Mouse (Mus musculus): ENCODE results near the gene Fos. TPM values are rescaled to one million over a fixed set of nuclear protein-coding genes. Genes with fewer than 3 reads are reported as not detected.

The Fos gene
- polyA plus RNA-seq, 1 experiment from 2014 or later = 1.6 TPM

DNA sequence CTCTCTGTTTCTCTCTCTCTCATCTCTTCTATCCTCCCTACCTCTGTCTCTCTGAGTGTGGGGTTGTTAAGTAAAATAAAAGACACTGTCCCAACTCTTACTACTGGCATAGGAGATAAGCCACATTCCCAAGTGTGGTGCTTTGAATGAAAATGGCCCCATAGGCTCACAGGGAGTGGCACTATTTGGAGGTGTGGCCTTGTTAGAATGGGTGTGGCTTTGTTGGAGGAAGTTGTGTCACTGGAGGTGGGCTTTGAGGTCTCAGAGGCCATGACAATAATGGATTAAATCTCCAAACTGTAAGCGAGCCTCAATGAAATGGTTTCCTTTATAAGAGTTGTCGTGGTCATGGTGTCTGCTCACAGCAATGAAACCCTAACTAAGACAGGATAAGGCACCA, 36.3 kb downstream of the Fos start:
- Histone ChIP-seq H3K4me2 (ENCODE audit: low read depth, low read length) (no peak overlapping the region), H3K27ac (ENCODE audit: low read length) (no peak overlapping the region), H3K36me3 (ENCODE audit: control insufficient read depth, insufficient read depth) (no peaks in the 10 kb centered on the region), H3K9me3 (replicated peaks; ENCODE audit: control insufficient read depth, low read length) (no peaks in the 10 kb centered on the region), H3K4me3 (ENCODE audit: low read depth, low read length) (no peak overlapping the region), H3K4me1 (ENCODE audit: control insufficient read depth, low read depth, low read length) (no peaks in the 10 kb centered on the region), H3K9ac (ENCODE audit: low read depth, low read length) (no peak overlapping the region), H3K27me3 (ENCODE audit: control insufficient read depth, insufficient read depth, low read depth, low read length) (no peaks in the 10 kb centered on the region)
- WGBS (ENCODE audit: insufficient replicate concordance) = 61% methylated on average over 2 of the region's 2 CpGs
- no peak for ATAC-seq (ENCODE audit: low read depth)

DNA sequence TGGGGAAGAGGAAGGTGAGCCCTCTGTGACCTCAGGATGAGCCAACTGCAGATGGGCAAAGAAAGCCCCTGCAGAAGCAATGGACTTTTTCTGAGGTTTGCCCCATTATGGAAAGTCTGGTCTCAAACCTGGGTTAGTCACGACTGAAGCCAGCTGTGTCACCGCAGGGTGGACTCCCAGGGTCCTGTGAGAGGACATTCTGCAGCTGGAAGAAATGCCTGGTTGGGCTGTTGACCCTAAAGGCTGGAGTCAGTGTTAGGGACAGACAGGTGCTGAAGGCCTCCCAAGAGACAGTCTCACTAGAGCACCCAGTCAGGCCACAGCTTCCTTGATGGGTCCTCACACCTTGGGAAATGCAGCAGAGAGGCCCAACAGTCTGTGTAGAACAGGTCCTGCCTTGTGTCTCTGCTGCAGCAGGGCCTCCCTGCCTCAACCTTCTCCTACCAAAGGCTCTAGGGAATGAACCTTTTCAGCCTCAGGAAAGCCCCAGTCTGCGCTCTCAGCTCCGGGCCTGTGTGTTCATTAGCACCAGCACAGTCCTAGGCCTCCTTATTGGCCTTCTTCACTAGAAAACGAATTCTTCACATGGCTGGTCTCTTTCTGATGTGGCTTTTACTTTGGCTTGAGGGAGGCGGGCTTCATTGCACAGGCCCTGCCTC, 40.2 kb downstream of the Fos start:
- Histone ChIP-seq H3K9ac (ENCODE audit: low read depth, low read length) (no peak overlapping the region), H3K27ac (ENCODE audit: low read length) (no peak overlapping the region), H3K4me2 (ENCODE audit: low read depth, low read length) (no peak overlapping the region), H3K36me3 (ENCODE audit: control insufficient read depth, insufficient read depth) (no peaks in the 10 kb centered on the region), H3K4me1 (ENCODE audit: control insufficient read depth, low read depth, low read length) (no peaks in the 10 kb centered on the region), H3K9me3 (replicated peaks; ENCODE audit: control insufficient read depth, low read length) (no peaks in the 10 kb centered on the region), H3K4me3 (ENCODE audit: low read depth, low read length) (no peak overlapping the region), H3K27me3 (ENCODE audit: control insufficient read depth, insufficient read depth, low read depth, low read length) (no peaks in the 10 kb centered on the region)
- 64% methylated on average over 6 of the region's 6 CpGs for WGBS (ENCODE audit: insufficient replicate concordance)
- no peak for ATAC-seq (ENCODE audit: low read depth)

DNA sequence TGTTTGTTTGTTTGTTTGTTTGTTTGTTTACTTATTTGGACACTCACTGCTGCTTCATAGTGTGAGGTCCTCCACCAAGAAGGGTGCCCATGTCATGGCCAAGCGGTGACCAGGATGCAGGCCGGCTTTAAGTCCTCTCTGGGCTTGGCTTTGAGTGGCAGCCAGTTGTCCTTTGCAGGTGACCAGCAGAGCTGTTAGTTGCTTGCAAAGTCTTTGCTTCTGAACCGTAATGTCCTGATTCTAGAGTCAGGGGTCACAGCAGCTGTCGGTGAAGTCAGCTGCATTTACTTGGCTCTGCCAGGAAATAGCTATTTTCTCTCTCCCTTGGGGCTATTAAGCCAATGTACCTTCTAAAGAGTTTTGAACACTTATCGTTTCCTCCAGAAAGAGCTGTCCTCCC, 41.3 kb downstream of the Fos start:
- Histone ChIP-seq H3K27me3 (ENCODE audit: control insufficient read depth, insufficient read depth, low read depth, low read length) (no peaks in the 10 kb centered on the region), H3K9ac (ENCODE audit: low read depth, low read length) (no peak overlapping the region), H3K4me1 (ENCODE audit: control insufficient read depth, low read depth, low read length) (no peaks in the 10 kb centered on the region), H3K4me2 (ENCODE audit: low read depth, low read length) (no peak overlapping the region), H3K9me3 (replicated peaks; ENCODE audit: control insufficient read depth, low read length) (no peaks in the 10 kb centered on the region), H3K27ac (ENCODE audit: low read length) (no peak overlapping the region), H3K4me3 (ENCODE audit: low read depth, low read length) (no peak overlapping the region), H3K36me3 (ENCODE audit: control insufficient read depth, insufficient read depth) (no peaks in the 10 kb centered on the region)
- ATAC-seq (ENCODE audit: low read depth) = no peak
- 70% methylated on average over 5 of the region's 5 CpGs for WGBS (ENCODE audit: insufficient replicate concordance)

DNA sequence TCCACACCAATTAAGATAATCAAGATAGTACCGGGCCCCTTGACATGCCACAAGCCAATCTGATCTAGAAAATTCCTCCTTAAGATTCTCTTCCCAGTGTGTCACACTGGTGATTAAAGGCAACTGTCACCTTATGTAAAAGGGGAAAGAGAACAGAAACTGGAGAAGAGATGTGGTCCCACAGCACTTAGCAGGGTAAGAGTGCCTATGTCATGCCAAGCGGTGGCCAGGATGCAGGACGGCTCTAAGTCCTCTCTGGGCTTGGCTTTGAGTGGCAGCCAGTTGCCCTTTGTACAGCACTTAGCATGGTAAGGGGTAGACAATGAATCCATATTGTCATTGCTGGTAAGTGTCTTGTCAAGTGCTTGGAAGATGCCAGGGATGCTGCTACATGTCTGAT, 42.2 kb downstream of the Fos start:
- no peak overlapping the region for H3K4me3 ChIP-seq (ENCODE audit: low read depth, low read length)
- H3K36me3 ChIP-seq (ENCODE audit: control insufficient read depth, insufficient read depth) = no peaks in the 10 kb centered on the region
- 66% methylated on average over 3 of the region's 3 CpGs for WGBS (ENCODE audit: insufficient replicate concordance)
- no peaks in the 10 kb centered on the region for H3K27me3 ChIP-seq (ENCODE audit: control insufficient read depth, insufficient read depth, low read depth, low read length)
- no peak overlapping the region for H3K9ac ChIP-seq (ENCODE audit: low read depth, low read length)
- no peak overlapping the region for H3K4me2 ChIP-seq (ENCODE audit: low read depth, low read length)
- H3K4me1 ChIP-seq (ENCODE audit: control insufficient read depth, low read depth, low read length) = no peaks in the 10 kb centered on the region
- H3K9me3 ChIP-seq (replicated peaks; ENCODE audit: control insufficient read depth, low read length) = no peaks in the 10 kb centered on the region
- no peak overlapping the region for H3K27ac ChIP-seq (ENCODE audit: low read length)
- ATAC-seq (ENCODE audit: low read depth) = no peak

DNA sequence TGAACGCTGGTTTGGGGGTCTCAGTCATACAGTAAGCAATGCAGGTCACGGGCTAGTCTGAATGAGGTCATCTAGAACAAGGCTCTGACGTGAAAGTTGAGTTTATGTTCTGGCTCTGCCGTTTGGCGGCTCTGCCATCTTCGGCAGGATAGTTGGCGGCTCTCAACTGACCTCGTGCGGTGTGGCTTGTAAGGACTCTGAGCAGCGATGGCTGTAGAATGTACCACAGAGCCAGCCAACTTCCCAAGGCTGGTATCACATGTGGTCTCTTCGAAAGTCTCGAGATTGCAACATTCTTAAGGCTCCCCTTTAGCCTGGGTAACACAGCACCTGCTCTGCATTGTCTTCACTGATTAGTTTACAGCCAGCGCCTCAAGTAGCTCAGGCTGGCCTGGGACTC, 43.6 kb downstream of the Fos start:
- Histone ChIP-seq H3K9ac (ENCODE audit: low read depth, low read length) (no peak overlapping the region), H3K4me3 (ENCODE audit: low read depth, low read length) (no peak overlapping the region), H3K4me1 (ENCODE audit: control insufficient read depth, low read depth, low read length) (no peaks in the 10 kb centered on the region), H3K36me3 (ENCODE audit: control insufficient read depth, insufficient read depth) (no peaks in the 10 kb centered on the region), H3K27ac (ENCODE audit: low read length) (no peak overlapping the region), H3K27me3 (ENCODE audit: control insufficient read depth, insufficient read depth, low read depth, low read length) (no peaks in the 10 kb centered on the region), H3K9me3 (replicated peaks; ENCODE audit: control insufficient read depth, low read length) (no peaks in the 10 kb centered on the region), H3K4me2 (ENCODE audit: low read depth, low read length) (no peak overlapping the region)
- ATAC-seq (ENCODE audit: low read depth) = no peak
- WGBS (ENCODE audit: insufficient replicate concordance) = 72% methylated on average over 13 of the region's 13 CpGs

DNA sequence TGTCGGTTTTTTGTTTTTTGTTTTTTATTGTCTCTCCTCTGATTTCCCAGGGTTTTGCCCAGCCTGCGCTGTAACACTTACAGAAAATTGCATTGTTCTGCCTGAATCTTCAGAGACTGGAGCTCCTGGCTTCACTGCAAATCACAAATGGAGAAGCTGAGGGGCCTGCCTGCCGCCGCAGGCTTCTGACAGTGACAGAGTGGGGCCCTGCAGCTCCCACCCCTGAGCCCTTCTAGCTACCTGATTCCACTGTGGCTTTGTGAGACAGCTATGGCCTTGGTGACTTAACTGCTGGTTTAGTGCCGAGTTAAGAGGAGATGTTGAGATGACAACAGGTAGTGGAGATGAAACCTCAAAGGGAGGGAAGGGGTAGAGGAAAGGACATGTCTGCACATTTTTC, 44.3 kb downstream of the Fos start:
- H3K4me1 ChIP-seq (ENCODE audit: control insufficient read depth, low read depth, low read length) = no peaks in the 10 kb centered on the region
- no peak overlapping the region for H3K4me3 ChIP-seq (ENCODE audit: low read depth, low read length)
- H3K9ac ChIP-seq (ENCODE audit: low read depth, low read length) = no peak overlapping the region
- no peak overlapping the region for H3K27ac ChIP-seq (ENCODE audit: low read length)
- ATAC-seq (ENCODE audit: low read depth) = no peak
- 40% methylated on average over 5 of the region's 5 CpGs for WGBS (ENCODE audit: insufficient replicate concordance)
- no peak overlapping the region for H3K4me2 ChIP-seq (ENCODE audit: low read depth, low read length)
- H3K36me3 ChIP-seq (ENCODE audit: control insufficient read depth, insufficient read depth) = no peaks in the 10 kb centered on the region
- no peaks in the 10 kb centered on the region for H3K27me3 ChIP-seq (ENCODE audit: control insufficient read depth, insufficient read depth, low read depth, low read length)
- no peaks in the 10 kb centered on the region for H3K9me3 ChIP-seq (replicated peaks; ENCODE audit: control insufficient read depth, low read length)

DNA sequence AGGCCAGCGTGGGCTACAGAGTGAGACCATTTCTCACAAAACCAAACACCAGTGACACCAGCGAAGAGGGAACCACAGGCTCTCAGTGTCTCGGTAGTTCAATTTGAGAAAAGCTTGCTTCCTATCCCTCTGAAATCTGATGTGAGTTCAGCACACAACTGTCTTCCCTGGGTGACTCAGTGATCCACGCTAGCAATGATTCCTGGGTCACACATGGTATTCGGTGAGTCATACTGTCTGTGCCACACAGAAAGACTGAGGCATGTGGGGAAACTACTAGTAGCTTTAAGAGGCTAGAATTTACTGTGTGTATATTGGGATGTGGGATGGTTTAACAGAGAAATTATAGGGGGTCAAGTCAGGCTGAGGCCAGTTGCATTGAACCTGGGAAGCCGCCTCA, 45.9 kb downstream of the Fos start:
- Histone ChIP-seq H3K4me3 (ENCODE audit: low read depth, low read length) (no peak overlapping the region), H3K36me3 (ENCODE audit: control insufficient read depth, insufficient read depth) (no peaks in the 10 kb centered on the region), H3K27ac (ENCODE audit: low read length) (no peak overlapping the region), H3K9me3 (replicated peaks; ENCODE audit: control insufficient read depth, low read length) (no peaks in the 10 kb centered on the region), H3K9ac (ENCODE audit: low read depth, low read length) (no peak overlapping the region), H3K27me3 (ENCODE audit: control insufficient read depth, insufficient read depth, low read depth, low read length) (no peaks in the 10 kb centered on the region), H3K4me1 (ENCODE audit: control insufficient read depth, low read depth, low read length) (no peaks in the 10 kb centered on the region), H3K4me2 (ENCODE audit: low read depth, low read length) (no peak overlapping the region)
- 63% methylated on average over 6 of the region's 6 CpGs for WGBS (ENCODE audit: insufficient replicate concordance)
- no peak for ATAC-seq (ENCODE audit: low read depth)

DNA sequence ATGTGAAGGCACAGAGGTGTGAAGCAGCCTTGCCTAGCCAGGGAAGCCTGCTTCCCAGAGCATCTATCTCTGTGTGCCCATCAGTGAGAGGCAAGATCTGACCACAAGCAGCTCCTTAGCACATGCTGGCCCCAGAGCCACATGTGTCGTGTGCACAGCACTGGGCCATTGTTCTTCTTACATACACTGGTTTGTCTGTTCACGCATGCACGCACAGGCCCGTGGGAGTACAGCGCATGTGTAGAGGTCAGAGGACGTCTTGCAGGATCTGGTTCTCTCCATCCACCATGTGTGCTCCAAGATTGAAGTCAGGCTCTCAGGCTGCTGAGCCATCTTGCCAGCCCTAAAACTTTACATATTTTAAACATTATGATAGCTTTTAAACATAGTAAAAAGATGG, 47.4 kb downstream of the Fos start:
- WGBS (ENCODE audit: insufficient replicate concordance) = 73% methylated on average over 6 of the region's 6 CpGs
- no peak for ATAC-seq (ENCODE audit: low read depth)
- Histone ChIP-seq H3K27ac (ENCODE audit: low read length) (no peak overlapping the region), H3K27me3 (ENCODE audit: control insufficient read depth, insufficient read depth, low read depth, low read length) (no peaks in the 10 kb centered on the region), H3K4me2 (ENCODE audit: low read depth, low read length) (no peak overlapping the region), H3K36me3 (ENCODE audit: control insufficient read depth, insufficient read depth) (no peaks in the 10 kb centered on the region), H3K9me3 (replicated peaks; ENCODE audit: control insufficient read depth, low read length) (no peaks in the 10 kb centered on the region), H3K4me1 (ENCODE audit: control insufficient read depth, low read depth, low read length) (no peaks in the 10 kb centered on the region), H3K4me3 (ENCODE audit: low read depth, low read length) (no peak overlapping the region), H3K9ac (ENCODE audit: low read depth, low read length) (no peak overlapping the region)

DNA sequence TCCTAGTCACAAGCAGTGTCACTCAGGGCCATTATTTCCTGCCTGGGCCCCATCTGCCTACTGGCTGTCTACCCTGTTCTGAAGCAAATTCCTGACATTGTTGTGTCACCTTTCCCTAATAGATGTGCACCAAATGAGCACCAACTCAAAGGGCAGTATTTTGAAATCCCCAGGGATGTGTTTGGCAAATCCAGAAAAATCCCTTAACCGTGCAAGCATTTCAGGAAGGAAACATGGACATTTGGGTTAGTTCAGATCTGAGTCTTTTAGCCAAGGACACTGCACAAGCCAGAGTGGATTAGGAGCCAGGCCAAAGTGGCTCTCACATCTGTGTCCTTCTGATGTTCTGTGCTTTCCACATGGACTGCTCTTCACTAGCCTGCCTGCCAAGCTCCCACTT, 48.0 kb downstream of the Fos start:
- Histone ChIP-seq H3K27ac (ENCODE audit: low read length) (no peak overlapping the region), H3K36me3 (ENCODE audit: control insufficient read depth, insufficient read depth) (no peaks in the 10 kb centered on the region), H3K9me3 (replicated peaks; ENCODE audit: control insufficient read depth, low read length) (no peaks in the 10 kb centered on the region), H3K4me1 (ENCODE audit: control insufficient read depth, low read depth, low read length) (no peaks in the 10 kb centered on the region), H3K4me2 (ENCODE audit: low read depth, low read length) (no peak overlapping the region), H3K27me3 (ENCODE audit: control insufficient read depth, insufficient read depth, low read depth, low read length) (no peaks in the 10 kb centered on the region), H3K9ac (ENCODE audit: low read depth, low read length) (no peak overlapping the region), H3K4me3 (ENCODE audit: low read depth, low read length) (no peak overlapping the region)
- ATAC-seq (ENCODE audit: low read depth) = no peak
- 60% methylated on average over 1 of the region's 1 CpGs for WGBS (ENCODE audit: insufficient replicate concordance)

Data from liver, embryonic 16.5 days (tissue).